Mouse (Mus musculus): ENCODE measurements around the gene Defb48. TPM values are rescaled to one million over a fixed set of nuclear protein-coding genes. Genes with fewer than 3 reads are reported as not detected.

Defb48 gene
- polyA plus RNA-seq, 1 experiment from 2014 or later, result not detected

DNA sequence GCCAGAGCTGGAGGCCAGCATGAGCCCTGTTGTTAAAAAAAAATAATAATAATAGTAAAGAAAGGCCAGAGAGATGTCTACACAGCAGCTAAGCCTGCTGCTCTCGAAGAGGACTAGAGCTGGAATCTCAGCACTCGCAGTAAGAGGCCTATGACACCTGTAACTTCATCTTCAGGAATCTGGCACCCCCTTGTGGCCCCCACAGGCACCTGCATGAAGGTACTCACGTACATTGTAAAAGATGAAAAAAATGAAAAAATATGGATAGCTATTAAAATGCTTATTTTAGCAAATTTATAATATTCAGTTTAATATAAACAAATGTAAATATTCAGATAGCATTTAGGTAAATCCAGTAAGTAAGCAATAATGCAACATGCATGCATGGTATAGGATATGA is 44.9 kb downstream of the Defb48 start:
- Histone ChIP-seq H3K36me3 (ENCODE audit: control insufficient read depth, insufficient read depth, low read length) (peaks cover 9% of the 10 kb centered on the region), H3K4me2 (ENCODE audit: low read length) (no peak overlapping the region), H3K9ac (ENCODE audit: low read depth, low read length) (no peak overlapping the region), H3K27ac (ENCODE audit: low read length) (no peak overlapping the region), H3K9me3 (replicated peaks; ENCODE audit: control insufficient read depth, low read length, poor library complexity, severe bottlenecking) (no peaks in the 10 kb centered on the region), H3K4me1 (ENCODE audit: control insufficient read depth, insufficient read depth, low read length) (no peaks in the 10 kb centered on the region), H3K27me3 (ENCODE audit: control insufficient read depth, insufficient read depth, low read depth, low read length) (no peaks in the 10 kb centered on the region), H3K4me3 (ENCODE audit: low read depth, low read length) (no peak overlapping the region)
- no peak for ATAC-seq
- 98% methylated on average over 3 of the region's 3 CpGs for WGBS

DNA sequence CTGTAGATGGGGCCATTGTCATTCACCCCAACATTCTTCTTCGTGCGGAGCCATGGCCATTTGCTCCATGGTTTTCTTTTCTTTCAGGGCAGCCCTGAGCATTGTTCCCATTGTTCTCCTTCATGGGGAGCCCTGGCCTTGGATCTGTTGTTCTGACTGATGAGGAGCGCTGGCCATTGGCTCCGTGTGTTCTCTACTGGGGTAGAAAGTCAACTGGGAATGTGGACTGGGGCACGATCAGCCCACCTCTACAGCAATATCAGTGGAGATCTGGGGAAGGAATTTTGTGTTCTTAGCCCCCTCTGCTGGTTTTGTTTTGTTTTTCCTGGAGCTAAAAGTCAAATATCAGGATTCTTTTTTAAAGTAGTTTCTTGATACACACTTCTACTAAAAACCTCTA is 46.6 kb downstream of the Defb48 start:
- Histone ChIP-seq H3K27me3 (ENCODE audit: control insufficient read depth, insufficient read depth, low read depth, low read length) (no peaks in the 10 kb centered on the region), H3K4me1 (ENCODE audit: control insufficient read depth, insufficient read depth, low read length) (no peaks in the 10 kb centered on the region), H3K27ac (ENCODE audit: low read length) (no peak overlapping the region), H3K4me2 (ENCODE audit: low read length) (no peak overlapping the region), H3K36me3 (ENCODE audit: control insufficient read depth, insufficient read depth, low read length) (peaks cover 7% of the 10 kb centered on the region; the same call in 1 of the 2 replicates), H3K9me3 (replicated peaks; ENCODE audit: control insufficient read depth, low read length, poor library complexity, severe bottlenecking) (no peaks in the 10 kb centered on the region), H3K4me3 (ENCODE audit: low read depth, low read length) (no peak overlapping the region), H3K9ac (ENCODE audit: low read depth, low read length) (no peak overlapping the region)
- 41% methylated on average over 5 of the region's 5 CpGs for WGBS
- ATAC-seq, result no peak

DNA sequence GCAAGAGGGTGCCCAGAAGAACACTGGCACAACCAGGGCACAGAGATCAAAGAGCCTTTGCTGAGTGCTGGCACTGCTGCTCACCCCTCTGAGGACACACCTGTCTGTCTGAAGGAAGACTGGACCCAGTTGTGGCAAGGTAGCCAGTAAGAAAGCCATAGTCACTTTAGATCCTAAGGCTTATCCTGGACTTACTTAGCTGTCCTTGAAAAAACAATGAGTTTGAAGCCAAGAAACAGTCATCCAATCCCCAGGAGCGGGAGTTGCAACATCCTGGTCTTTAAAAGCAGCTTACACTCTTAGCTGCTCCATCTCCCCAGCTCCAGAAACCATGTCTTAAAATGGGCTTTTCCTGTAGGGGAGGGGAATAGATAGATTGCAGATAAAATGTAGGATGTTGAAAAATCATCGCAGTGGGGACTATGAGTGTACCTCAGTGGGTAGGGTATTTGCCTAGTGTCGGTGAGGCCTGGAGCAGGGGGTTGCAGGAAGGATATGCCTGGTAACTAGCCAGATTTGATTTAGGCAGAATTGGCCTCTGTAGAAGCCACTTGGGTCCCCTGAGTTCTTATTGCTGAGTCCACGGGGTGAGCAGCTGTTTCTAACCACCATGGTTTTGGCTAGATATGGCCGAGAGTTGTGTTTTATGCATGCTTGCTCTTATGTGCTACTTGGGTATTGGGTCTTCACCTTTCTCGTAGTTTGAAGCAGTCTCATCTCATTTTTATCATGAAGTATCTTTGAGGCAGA is 47.5 kb downstream of the Defb48 start:
- H3K9ac ChIP-seq (ENCODE audit: low read depth, low read length), result no peak overlapping the region
- H3K4me1 ChIP-seq (ENCODE audit: control insufficient read depth, insufficient read depth, low read length), result no peaks in the 10 kb centered on the region
- no peak overlapping the region for H3K4me2 ChIP-seq (ENCODE audit: low read length)
- no peak for ATAC-seq
- H3K4me3 ChIP-seq (ENCODE audit: low read depth, low read length), result no peak overlapping the region
- H3K9me3 ChIP-seq (replicated peaks; ENCODE audit: control insufficient read depth, low read length, poor library complexity, severe bottlenecking), result no peaks in the 10 kb centered on the region
- H3K36me3 ChIP-seq (ENCODE audit: control insufficient read depth, insufficient read depth, low read length), result peaks cover 7% of the 10 kb centered on the region; the same call in 1 of the 2 replicates
- no peaks in the 10 kb centered on the region for H3K27me3 ChIP-seq (ENCODE audit: control insufficient read depth, insufficient read depth, low read depth, low read length)
- whole genome bisulfite sequencing, result 94% methylated on average over 6 of the region's 6 CpGs
- no peak overlapping the region for H3K27ac ChIP-seq (ENCODE audit: low read length)

DNA sequence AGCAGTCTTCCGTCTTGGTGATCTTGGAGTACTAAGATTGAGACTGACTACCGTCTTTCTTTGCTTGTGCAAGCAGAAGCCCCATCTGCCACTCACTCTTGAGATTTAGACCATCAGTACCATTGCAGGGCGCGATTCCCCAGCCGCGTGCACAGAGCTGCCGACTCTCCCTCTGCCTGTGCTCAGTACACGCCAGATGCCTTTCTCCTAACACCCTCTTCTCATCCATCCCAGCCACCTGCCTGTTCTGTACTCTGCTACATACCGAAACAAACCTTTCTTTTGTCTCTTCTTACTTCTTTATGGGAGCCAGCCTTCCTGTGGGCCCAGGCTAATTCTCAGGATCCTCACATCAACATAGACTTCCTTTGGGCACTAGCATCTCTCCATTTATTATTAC is 48.9 kb downstream of the Defb48 start:
- no peak overlapping the region for H3K9ac ChIP-seq (ENCODE audit: low read depth, low read length)
- 90% methylated on average over 9 of the region's 9 CpGs for WGBS
- H3K27me3 ChIP-seq (ENCODE audit: control insufficient read depth, insufficient read depth, low read depth, low read length), result no peaks in the 10 kb centered on the region
- peaks cover 7% of the 10 kb centered on the region; the same call in 1 of the 2 replicates for H3K36me3 ChIP-seq (ENCODE audit: control insufficient read depth, insufficient read depth, low read length)
- H3K4me1 ChIP-seq (ENCODE audit: control insufficient read depth, insufficient read depth, low read length), result no peaks in the 10 kb centered on the region
- no peak overlapping the region for H3K27ac ChIP-seq (ENCODE audit: low read length)
- ATAC-seq, result no peak
- H3K9me3 ChIP-seq (replicated peaks; ENCODE audit: control insufficient read depth, low read length, poor library complexity, severe bottlenecking), result no peaks in the 10 kb centered on the region
- H3K4me2 ChIP-seq (ENCODE audit: low read length), result no peak overlapping the region
- H3K4me3 ChIP-seq (ENCODE audit: low read depth, low read length), result no peak overlapping the region

DNA sequence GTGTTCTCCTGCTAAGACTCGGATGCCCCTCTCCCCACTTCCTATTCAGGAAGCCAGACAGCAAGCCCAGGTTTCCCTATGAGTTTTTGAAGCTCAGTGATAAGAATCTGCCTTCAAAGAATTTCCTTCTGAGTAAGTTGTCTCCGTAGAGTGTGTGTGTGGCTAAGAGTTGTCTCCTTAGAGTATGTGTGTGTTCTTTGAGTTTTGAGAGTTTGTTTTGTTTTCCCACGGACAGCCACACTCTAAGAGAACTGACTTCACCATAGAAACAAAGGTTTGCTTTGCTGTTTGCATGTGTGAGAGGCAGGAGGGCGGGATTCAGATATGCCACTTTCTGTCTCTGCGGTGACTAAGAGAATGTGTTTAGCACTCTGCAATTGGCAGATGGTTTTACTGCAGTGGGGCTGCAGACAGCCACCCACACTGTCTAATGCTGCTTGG is 56.2 kb downstream of the Defb48 start:
- H3K4me2 ChIP-seq (ENCODE audit: low read length), result no peak overlapping the region
- H3K9ac ChIP-seq (ENCODE audit: low read depth, low read length), result no peak overlapping the region
- ATAC-seq, result no peak
- no peak overlapping the region for H3K4me3 ChIP-seq (ENCODE audit: low read depth, low read length)
- no peaks in the 10 kb centered on the region for H3K27me3 ChIP-seq (ENCODE audit: control insufficient read depth, insufficient read depth, low read depth, low read length)
- 78% methylated on average over 5 of the region's 5 CpGs for WGBS
- peaks cover 6% of the 10 kb centered on the region; the same call in 1 of the 2 replicates for H3K36me3 ChIP-seq (ENCODE audit: control insufficient read depth, insufficient read depth, low read length)
- no peaks in the 10 kb centered on the region for H3K4me1 ChIP-seq (ENCODE audit: control insufficient read depth, insufficient read depth, low read length)
- H3K9me3 ChIP-seq (replicated peaks; ENCODE audit: control insufficient read depth, low read length, poor library complexity, severe bottlenecking), result no peaks in the 10 kb centered on the region
- no peak overlapping the region for H3K27ac ChIP-seq (ENCODE audit: low read length)

Other genes starting within 250 kb of the Defb48 start
- gene Ints6, start 223.3 kb downstream of the Defb48 start, polyA plus RNA-seq (2015; fragmentation: Nextera tagmentation; extraction: Ambion mirVana), result 13.4 and 16.2 TPM in 2 replicates
- 8.4 and 8.8 TPM in 2 replicates for gene Wdfy2, start 146.8 kb downstream of the Defb48 start, polyA plus RNA-seq (2015; fragmentation: Nextera tagmentation; extraction: Ambion mirVana)
- not detected in 2 replicates for gene Defb47, start 13.6 kb upstream of the Defb48 start, polyA plus RNA-seq (2015; fragmentation: Nextera tagmentation; extraction: Ambion mirVana)
- gene Defb43, start 27.3 kb upstream of the Defb48 start, polyA plus RNA-seq (2015; fragmentation: Nextera tagmentation; extraction: Ambion mirVana), result not detected in 2 replicates
- not detected in 2 replicates for gene Defb42, start 62.5 kb upstream of the Defb48 start, polyA plus RNA-seq (2015; fragmentation: Nextera tagmentation; extraction: Ambion mirVana)
- not detected in 2 replicates for gene Defb30, start 65.5 kb upstream of the Defb48 start, polyA plus RNA-seq (2015; fragmentation: Nextera tagmentation; extraction: Ambion mirVana)